Mouse (Mus musculus): ENCODE results near the gene Blmh. TPM values are rescaled to one million over a fixed set of nuclear protein-coding genes. Genes with fewer than 3 reads are reported as not detected.

Blmh gene
- polyA plus RNA-seq, 2 experiments: 16.2 to 34.7 TPM

DNA sequence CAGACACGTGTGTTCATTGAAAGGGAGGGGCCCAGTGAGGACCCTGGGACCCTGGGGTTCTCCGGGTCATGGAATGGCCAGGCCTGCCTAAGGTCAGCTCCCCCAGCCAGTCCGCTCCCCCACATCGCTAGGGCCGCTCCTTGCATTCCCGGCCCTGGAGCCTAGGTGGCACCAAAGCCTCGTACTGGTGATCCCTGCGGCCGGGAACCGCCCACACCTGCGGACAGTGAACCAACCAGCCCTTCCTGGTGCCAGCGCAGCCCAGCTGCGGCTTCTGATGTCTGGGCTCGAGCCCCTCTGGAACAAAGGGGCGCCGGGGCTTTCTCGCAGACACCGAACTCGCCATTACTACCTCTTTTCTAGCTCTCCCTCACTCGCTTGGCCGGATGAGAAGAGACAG lies 72.7 kb downstream of the Blmh start:
- 0% methylated on average over 21 of the region's 21 CpGs for WGBS (ENCODE audit: insufficient replicate concordance)
- H3K9ac ChIP-seq (replicated peaks): no peak overlapping the region
- peak overlapping the region in 1 of 2 experiments; percentile 43; a peak in 3 of 4 replicates for H3K4me3 ChIP-seq (ENCODE audit: insufficient read depth in 1 of 2, low read depth in 2 of 2, low read length in 2 of 2)
- no peak overlapping the region for H3K27ac ChIP-seq
- H3K4me1 ChIP-seq (replicated peaks; ENCODE audit: control insufficient read depth in 2 of 2, insufficient read depth in 2 of 2, low read length in 1 of 2): peaks cover 0 to 3% of the 10 kb centered on the region in 2 experiments; a peak in 1 of 4 replicates
- H3K4me2 ChIP-seq (ENCODE audit: low read depth): peak overlapping the region; percentile 62
- peak; percentile 50 for ATAC-seq (ENCODE audit: insufficient read depth)
- TF ChIP-seq EP300 (IDR thresholded peaks at IDR 0.05; ENCODE audit: low read depth): no peak
- TF ChIP-seq CTCF (IDR thresholded peaks at IDR 0.05; ENCODE audit: low read depth): peak; percentile 88
- H3K36me3 ChIP-seq (replicated peaks; ENCODE audit: control insufficient read depth, insufficient read depth, low read depth): no peaks in the 10 kb centered on the region
- peak in 2 of 3 experiments; percentile 26 to 38 for DNase-seq (ENCODE audit: low read depth in 3 of 3, low spot score in 3 of 3)
- no peaks in the 10 kb centered on the region for H3K9me3 ChIP-seq (ENCODE audit: control insufficient read depth, low read length)
- peaks cover 45% of the 10 kb centered on the region for H3K27me3 ChIP-seq (ENCODE audit: control insufficient read depth, insufficient read depth, low read length)

GRCm38 (mm10) chr11:76997916-76998704 lies 73.5 kb downstream of the Blmh start, which contains the start of gene Slc6a4:
Gene Slc6a4 (plus strand): TSS chr11:76998603.
- peak within 1 kb of the TSS; percentile 62 for H3K4me2 ChIP-seq (ENCODE audit: low read depth)
- peak within 1 kb of the TSS; percentile 43 to 45 for H3K4me3 ChIP-seq (ENCODE audit: insufficient read depth in 1 of 2, low read depth in 2 of 2, low read length in 2 of 2)
- H3K27ac ChIP-seq: no peak within 1 kb of the TSS
- H3K4me1 ChIP-seq (replicated peaks; ENCODE audit: control insufficient read depth in 2 of 2, insufficient read depth in 2 of 2, low read length in 1 of 2): peaks cover 0 to 3% of the 10 kb centered on the region in 2 experiments; a peak in 1 of 4 replicates
- H3K9ac ChIP-seq (replicated peaks): no peak within 1 kb of the TSS
- TF ChIP-seq EP300 (IDR thresholded peaks at IDR 0.05; ENCODE audit: low read depth) (no peak), CTCF (IDR thresholded peaks at IDR 0.05; ENCODE audit: low read depth) (no peak)
- WGBS (ENCODE audit: insufficient replicate concordance): under 1% methylated on average over 50 of the region's 52 CpGs
- peaks cover 45% of the 10 kb centered on the region for H3K27me3 ChIP-seq (ENCODE audit: control insufficient read depth, insufficient read depth, low read length)
- H3K36me3 ChIP-seq (replicated peaks; ENCODE audit: control insufficient read depth, insufficient read depth, low read depth): no peaks in the 10 kb centered on the region
- ATAC-seq (ENCODE audit: insufficient read depth): no peak
- no peaks in the 10 kb centered on the region for H3K9me3 ChIP-seq (ENCODE audit: control insufficient read depth, low read length)
- DNase-seq (ENCODE audit: low read depth in 3 of 3, low spot score in 3 of 3): no peak

GRCm38 (mm10) chr11:76998705-76999226 lies 74.2 kb downstream of the Blmh start:
- Histone ChIP-seq H3K27ac (no peak overlapping the region), H3K27me3 (ENCODE audit: control insufficient read depth, insufficient read depth, low read length) (peaks cover 45% of the 10 kb centered on the region), H3K9ac (replicated peaks) (no peak overlapping the region), H3K36me3 (replicated peaks; ENCODE audit: control insufficient read depth, insufficient read depth, low read depth) (no peaks in the 10 kb centered on the region), H3K9me3 (ENCODE audit: control insufficient read depth, low read length) (no peaks in the 10 kb centered on the region), H3K4me2 (ENCODE audit: low read depth) (peak overlapping the region; percentile 62), H3K4me1 (replicated peaks; ENCODE audit: control insufficient read depth in 2 of 2, insufficient read depth in 2 of 2, low read length in 1 of 2) (peaks cover 0 to 3% of the 10 kb centered on the region in 2 experiments; a peak in 1 of 4 replicates), H3K4me3 (ENCODE audit: insufficient read depth in 1 of 2, low read depth in 2 of 2, low read length in 2 of 2) (peak overlapping the region in 1 of 2 experiments; percentile 36; a peak in 2 of 4 replicates)
- ATAC-seq (ENCODE audit: insufficient read depth) (no peak), DNase-seq (ENCODE audit: low read depth in 3 of 3, low spot score in 3 of 3) (no peak)
- TF ChIP-seq EP300 (IDR thresholded peaks at IDR 0.05; ENCODE audit: low read depth): no peak
- 13% methylated on average over 24 of the region's 24 CpGs for WGBS (ENCODE audit: insufficient replicate concordance)

DNA sequence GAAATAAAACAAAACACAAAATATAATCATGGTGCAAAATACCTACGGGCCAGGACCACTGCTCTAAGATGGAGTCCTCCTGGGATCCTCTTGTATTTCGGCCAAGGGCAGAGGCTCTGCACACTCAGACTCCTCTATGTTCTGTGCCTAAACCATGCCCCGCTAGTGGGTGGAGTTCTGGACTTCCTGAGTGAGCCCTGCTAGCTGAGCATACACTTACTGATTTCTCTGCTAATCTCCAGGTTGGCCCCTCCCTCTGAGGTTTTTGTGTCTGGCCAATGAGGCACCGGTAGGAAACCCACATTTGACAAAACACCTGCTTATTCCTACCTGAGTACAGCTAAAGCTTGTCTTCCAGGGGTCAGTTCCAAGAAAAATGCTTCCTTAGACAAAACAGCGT lies 76.1 kb downstream of the Blmh start:
- Histone ChIP-seq H3K9me3 (ENCODE audit: control insufficient read depth, low read length) (no peaks in the 10 kb centered on the region), H3K4me3 (ENCODE audit: insufficient read depth in 1 of 2, low read depth in 2 of 2, low read length in 2 of 2) (no peak overlapping the region), H3K27ac (no peak overlapping the region), H3K9ac (replicated peaks) (no peak overlapping the region), H3K4me2 (ENCODE audit: low read depth) (no peak overlapping the region), H3K27me3 (ENCODE audit: control insufficient read depth, insufficient read depth, low read length) (peaks cover 45% of the 10 kb centered on the region), H3K36me3 (replicated peaks; ENCODE audit: control insufficient read depth, insufficient read depth, low read depth) (no peaks in the 10 kb centered on the region), H3K4me1 (replicated peaks; ENCODE audit: control insufficient read depth in 2 of 2, insufficient read depth in 2 of 2, low read length in 1 of 2) (peaks cover 0 to 3% of the 10 kb centered on the region in 2 experiments; a peak in 1 of 4 replicates)
- DNase-seq (ENCODE audit: low read depth in 3 of 3, low spot score in 3 of 3): no peak
- no peak for TF ChIP-seq EP300 (IDR thresholded peaks at IDR 0.05; ENCODE audit: low read depth)
- no peak for TF ChIP-seq CTCF (IDR thresholded peaks at IDR 0.05; ENCODE audit: low read depth)
- no peak for ATAC-seq (ENCODE audit: insufficient read depth)
- WGBS (ENCODE audit: insufficient replicate concordance): 28% methylated on average over 5 of the region's 5 CpGs

- ATAC-seq (ENCODE audit: insufficient read depth) (no peak), DNase-seq (ENCODE audit: low read depth in 3 of 3, low spot score in 3 of 3) (no peak)
- peaks cover 33% of the 10 kb centered on the region for H3K27me3 ChIP-seq (ENCODE audit: control insufficient read depth, insufficient read depth, low read length)
- no peaks in the 10 kb centered on the region for H3K9me3 ChIP-seq (ENCODE audit: control insufficient read depth, low read length)
- H3K27ac ChIP-seq: no peak overlapping the region
- H3K4me3 ChIP-seq (ENCODE audit: insufficient read depth in 1 of 2, low read depth in 2 of 2, low read length in 2 of 2): no peak overlapping the region
- 48% methylated on average over 1 of the region's 1 CpGs for WGBS (ENCODE audit: insufficient replicate concordance)
- H3K9ac ChIP-seq (replicated peaks): no peak overlapping the region
- H3K36me3 ChIP-seq (replicated peaks; ENCODE audit: control insufficient read depth, insufficient read depth, low read depth): no peaks in the 10 kb centered on the region
- TF ChIP-seq CTCF (IDR thresholded peaks at IDR 0.05; ENCODE audit: low read depth): no peak
- no peak for TF ChIP-seq EP300 (IDR thresholded peaks at IDR 0.05; ENCODE audit: low read depth)
- no peak overlapping the region for H3K4me2 ChIP-seq (ENCODE audit: low read depth)
- peaks cover 0 to 3% of the 10 kb centered on the region in 2 experiments; a peak in 1 of 4 replicates for H3K4me1 ChIP-seq (replicated peaks; ENCODE audit: control insufficient read depth in 2 of 2, insufficient read depth in 2 of 2, low read length in 1 of 2)
These were observed 77.8 kb downstream of the Blmh start for GRCm38 (mm10) chr11:77002361-77002760.

Data from liver, embryonic 14.5 days (tissue).